Comparison of ENCODE assay signal across 24 mouse cellular contexts in the genomic region with DNA sequence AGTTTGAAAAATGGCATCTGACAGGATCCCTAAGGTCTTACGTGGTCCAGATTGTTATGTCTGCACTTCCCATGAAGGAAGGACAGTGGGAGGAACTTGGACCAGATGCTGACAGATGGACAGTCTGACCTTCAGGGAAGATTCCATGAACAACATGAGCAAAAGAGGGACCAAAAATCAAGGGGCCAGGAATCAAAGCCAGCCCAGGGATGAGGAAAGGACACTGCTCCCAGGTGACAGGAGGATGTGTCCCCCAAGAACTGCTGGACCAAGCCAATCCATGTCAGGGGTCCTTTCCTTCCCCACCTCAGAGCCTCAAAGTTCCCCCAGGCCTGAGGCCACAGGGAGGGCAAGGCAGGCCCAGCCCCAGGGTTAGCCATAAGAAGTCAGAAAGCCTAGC. TPM values are rescaled to one million over a fixed set of nuclear protein-coding genes. Genes with fewer than 3 reads are reported as not detected.
DNase-seq lines count a peak whose midpoint lies in the region; ATAC-seq and TF ChIP-seq lines count a peak whose summit lies in the region.
"Had no signal": no experiment of that assay in that cellular context is flagged by ENCODE, and none has a peak within 500 bp of the region (broad histone marks: within the 10 kb centered on the region; RNA-seq: fewer than 3 reads in every experiment).

No protein-coding gene starts in this region.

- peaks cover 38% of the 10 kb centered on the region for H3K4me1 ChIP-seq in heart, adult 2 months (ENCODE audit: control insufficient read depth, insufficient read depth, low read length)
- peaks cover 49% of the 10 kb centered on the region for H3K4me1 ChIP-seq in heart, embryonic 12.5 days (replicated peaks)
- H3K4me1 ChIP-seq in olfactory bulb, adult 2 months (ENCODE audit: control insufficient read depth, insufficient read depth, low read length) = peaks cover 38% of the 10 kb centered on the region

- no peak overlapping the region for H3K9ac ChIP-seq in heart, adult 2 months (ENCODE audit: low read depth, low read length)
- no peak overlapping the region for H3K9ac ChIP-seq in heart, embryonic 12.5 days
- H3K9ac ChIP-seq: forebrain, embryonic 13.5 days; heart, embryonic 13.5 days; hindbrain, embryonic 14.5 days had no signal

- TF ChIP-seq EP300 in heart, adult 2 months (IDR thresholded peaks at IDR 0.05; ENCODE audit: insufficient read depth, low read depth, low read length) = no peak

- no peak for ATAC-seq in heart, embryonic 12.5 days (ENCODE audit: insufficient number of reproducible peaks, low FRiP score)
- ATAC-seq: activated CD4-positive, CD25-positive, alpha-beta regulatory T cell, adult 4 months; CD4-positive, CD25-positive, alpha-beta regulatory T cell, adult 4 months; forebrain, embryonic 13.5 days; forebrain, embryonic 16.5 days; hindbrain, postnatal 0 days; inflammation-experienced regulatory T-cells, adult 6 months; intestine, embryonic 16.5 days had no signal

- no peak for TF ChIP-seq POLR2A in heart, adult 2 months (IDR thresholded peaks at IDR 0.05; ENCODE audit: insufficient read depth, low read depth, low read length)
- 0 out of 2 replicates have a peak, but pooled peaks have one; percentile 13 for TF ChIP-seq POLR2A in olfactory bulb, adult 2 months (IDR thresholded peaks at IDR 0.05; ENCODE audit: insufficient read depth, low read depth, low read length)

- DNase-seq in adrenal gland, postnatal 14 days = peak; percentile 48
- no peak for DNase-seq in adrenal gland, adult 18-20 months (ENCODE audit: low spot score in 2 of 2)
- peak in 1 of 2 experiments; percentile 30 for DNase-seq in heart, adult 2 months
- DNase-seq in spleen, adult 12 weeks (ENCODE audit: low spot score) = no peak
- DNase-seq: adrenal gland, adult 8-10 months; cerebellum, adult 18-20 months; cerebellum, adult 9-10 months; cerebellum, postnatal 14 days; gastrocnemius, postnatal 25 days; heart, postnatal 14 days; heart, postnatal 4 days; kidney, adult 18-20 months had no signal

- no peaks in the 10 kb centered on the region; the same call in 1 of the 2 replicates for H3K36me3 ChIP-seq in heart, adult 2 months (ENCODE audit: control insufficient read depth, insufficient read depth, low read length)
- H3K36me3 ChIP-seq in heart, embryonic 12.5 days = peaks cover 22% of the 10 kb centered on the region

- H3K9me3 ChIP-seq in heart, embryonic 12.5 days (replicated peaks) = no peaks in the 10 kb centered on the region
- H3K9me3 ChIP-seq: forebrain, embryonic 10.5 days; forebrain, embryonic 13.5 days; heart, embryonic 13.5 days had no signal

- no peak overlapping the region for H3K4me2 ChIP-seq in heart, embryonic 12.5 days
- H3K4me2 ChIP-seq: forebrain, embryonic 13.5 days; heart, embryonic 13.5 days; hindbrain, embryonic 14.5 days had no signal

- H3K27me3 ChIP-seq in heart, adult 2 months (ENCODE audit: control insufficient read depth, insufficient read depth, low read length) = no peaks in the 10 kb centered on the region
- H3K27me3 ChIP-seq in heart, embryonic 12.5 days (replicated peaks) = no peaks in the 10 kb centered on the region
- H3K27me3 ChIP-seq: forebrain, embryonic 13.5 days; heart, embryonic 13.5 days had no signal

- intact Hi-C loops in heart, adult 2 months (cut with DNase I) = no loop called here

- TF ChIP-seq CTCF in heart, adult 2 months (IDR thresholded peaks at IDR 0.05) = no peak
- no peak for TF ChIP-seq CTCF in olfactory bulb, adult 2 months (IDR thresholded peaks at IDR 0.05; ENCODE audit: insufficient read depth, low read depth, low read length)

- peaks cover 22% of the 10 kb centered on the region for H3K79me2 ChIP-seq in heart, adult 2 months (replicated peaks; ENCODE audit: control insufficient read depth, insufficient read depth, low read length)

- H3K27ac ChIP-seq in heart, adult 2 months = peak overlapping the region; percentile 38; the same call in 1 of the 2 replicates
- no peak overlapping the region for H3K27ac ChIP-seq in heart, embryonic 12.5 days (ENCODE audit: poor library complexity, severe bottlenecking)
- H3K27ac ChIP-seq in olfactory bulb, adult 2 months (ENCODE audit: insufficient read depth, low read depth, low read length) = no peak overlapping the region
- H3K27ac ChIP-seq: forebrain, embryonic 10.5 days; forebrain, embryonic 13.5 days; heart, embryonic 13.5 days; hindbrain, embryonic 14.5 days; hindbrain, postnatal 0 days had no signal

- no peak overlapping the region for H3K4me3 ChIP-seq in heart, adult 2 months
- H3K4me3 ChIP-seq in heart, embryonic 12.5 days = no peak overlapping the region
- no peak overlapping the region for H3K4me3 ChIP-seq in olfactory bulb, adult 2 months (ENCODE audit: insufficient read depth, low read depth, low read length)
- H3K4me3 ChIP-seq: forebrain, embryonic 10.5 days; forebrain, embryonic 13.5 days; heart, embryonic 13.5 days had no signal

- WGBS in heart, adult 2 months = 40% methylated on average over 1 of the region's 1 CpGs
- 69% methylated on average over 1 of the region's 1 CpGs for WGBS in heart, embryonic 12.5 days
- 84% methylated on average over 1 of the region's 1 CpGs for WGBS in olfactory bulb, adult 2 months

RNA-seq across cellular contexts. Expression of gene Ttc7b, which starts 6.0 kb away (rescaled TPM):
- total RNA-seq in adrenal gland, postnatal 14 days (2021) = 72.5 and 74.6 TPM in 2 replicates
- total RNA-seq in adrenal gland, adult 18-20 months (2021) = 10 to 100 TPM; 87.5 to 91.4 TPM
- 10 to 100 TPM; 71.6 to 82.0 TPM for total RNA-seq in heart, adult 2 months (2021)
- 84.4 and 113 TPM in 2 replicates for polyA plus RNA-seq in heart, adult 2 months (2012; rRNA removed)
- polyA plus RNA-seq in heart, embryonic 12.5 days (2016; fragmentation: Nextera tagmentation; extraction: Ambion mirVana) = 6.9 and 7.6 TPM in 2 replicates
- polyA plus RNA-seq in olfactory bulb, adult 2 months (2012; ENCODE audit: insufficient read depth, insufficient read length, low replicate concordance, missing spikeins) = not detected in 2 replicates
